ENCODE assay signal across 8 mouse cellular contexts in genomic region chr3:152193177-152193576, GRCm38 (mm10). TPM values are rescaled to one million over a fixed set of nuclear protein-coding genes. Genes with fewer than 3 reads are reported as not detected.
DNase-seq lines count a peak whose midpoint lies in the region; ATAC-seq and TF ChIP-seq lines count a peak whose summit lies in the region.

No protein-coding gene starts in this region.

- no peak for TF ChIP-seq CTCF in thymus, adult 2 months (IDR thresholded peaks at IDR 0.05; ENCODE audit: borderline replicate concordance, control insufficient read depth, extremely low read depth, insufficient read depth, low read length, poor library complexity)

- H3K27me3 ChIP-seq in thymus, adult 2 months (ENCODE audit: control insufficient read depth, insufficient read depth, low read length): no peaks in the 10 kb centered on the region
- H3K27me3 ChIP-seq in liver, embryonic 12.5 days (replicated peaks): no peaks in the 10 kb centered on the region

- 1% methylated on average over 7 of the region's 7 CpGs for WGBS in thymus, adult 2 months
- WGBS in liver, embryonic 12.5 days (ENCODE audit: insufficient replicate concordance): 4% methylated on average over 7 of the region's 7 CpGs

- intact Hi-C loops in left cerebral cortex, postnatal 10 days (cut with DNase I): loop anchor here (5.0 kb wide), 1 partner anchor 81 kb away; no protein-coding TSS in a partner anchor

- peak overlapping the region; percentile 83 for H3K9ac ChIP-seq in liver, embryonic 12.5 days

- DNase-seq in frontal cortex, postnatal 10 days (ENCODE audit: low spot score in 2 of 2): no peak
- DNase-seq in thymus, adult 2 months: no peak
- no peak for DNase-seq in thymus, postnatal 14 days
- DNase-seq in layer of hippocampus, adult 18-20 months (ENCODE audit: low spot score in 2 of 2): no peak
- DNase-seq in left cerebral cortex, postnatal 10 days (ENCODE audit: extremely low spot score in 1 of 2, low spot score in 2 of 2): no peak

- H3K4me3 ChIP-seq in thymus, adult 2 months (ENCODE audit: control insufficient read depth, insufficient read depth, low read length): no peak overlapping the region; the same call in 1 of the 2 replicates
- peak overlapping the region; percentile 72 for H3K4me3 ChIP-seq in liver, embryonic 12.5 days

- H3K4me2 ChIP-seq in liver, embryonic 12.5 days: peak overlapping the region; percentile 61

- H3K36me3 ChIP-seq in thymus, adult 2 months (ENCODE audit: control insufficient read depth, insufficient read depth, low read length): no peaks in the 10 kb centered on the region; the same call in 1 of the 2 replicates
- peaks cover 9% of the 10 kb centered on the region; the same call in 1 of the 2 replicates for H3K36me3 ChIP-seq in liver, embryonic 12.5 days

- no peak for TF ChIP-seq POLR2A in thymus, adult 2 months (IDR thresholded peaks at IDR 0.05; ENCODE audit: control insufficient read depth, extremely low read depth, insufficient read depth, low read length, poor library complexity)

- ATAC-seq in frontal cortex, adult (ENCODE audit: low TSS enrichment): peak; percentile 28
- ATAC-seq in liver, embryonic 12.5 days: no peak
- no peak for ATAC-seq in megakaryocyte-erythroid progenitor cell, adult 5-6 weeks (replicated peaks; ENCODE audit: low FRiP score, low TSS enrichment, poor library complexity, severe bottlenecking)

- peaks cover 6% of the 10 kb centered on the region for H3K4me1 ChIP-seq in thymus, adult 2 months (replicated peaks; ENCODE audit: control insufficient read depth, insufficient read depth, low read length)
- H3K4me1 ChIP-seq in liver, embryonic 12.5 days: peaks cover 51% of the 10 kb centered on the region

- no peaks in the 10 kb centered on the region for H3K9me3 ChIP-seq in liver, embryonic 12.5 days (replicated peaks)

- H3K27ac ChIP-seq in thymus, adult 2 months (ENCODE audit: control insufficient read depth, insufficient read depth, low read length): peak overlapping the region; percentile 54; the same call in 1 of the 2 replicates
- peak overlapping the region; percentile 97 for H3K27ac ChIP-seq in liver, embryonic 12.5 days

RNA-seq across cellular contexts. Expression of gene Dnajb4, which starts 16.9 kb away (rescaled TPM):
- 8.6 and 9.2 TPM in 2 replicates for polyA plus RNA-seq in thymus, adult 2 months (2012; rRNA removed)
- 35.7 and 36.3 TPM in 2 replicates for polyA plus RNA-seq in liver, embryonic 12.5 days (2016; fragmentation: Nextera tagmentation; extraction: Ambion mirVana)
- total RNA-seq in layer of hippocampus, adult 18-20 months (2021): 10 to 100 TPM; 68.7 to 75.7 TPM
- total RNA-seq in left cerebral cortex, postnatal 10 days (2021): 10 to 100 TPM; 47.4 to 51.2 TPM
- total RNA-seq in megakaryocyte-erythroid progenitor cell, adult 5-6 weeks (2014; fragmentation: Nextera tagmentation): 29.5 and 34.9 TPM in 2 replicates
- 74.0 and 111 TPM in 2 replicates for total RNA-seq in megakaryocyte-erythroid progenitor cell, adult 5-6 weeks (2017)

RNA-seq across cellular contexts. Expression of gene Fubp1, which starts 17.0 kb away (rescaled TPM):
- 247 and 254 TPM in 2 replicates for polyA plus RNA-seq in thymus, adult 2 months (2012; rRNA removed)
- polyA plus RNA-seq in liver, embryonic 12.5 days (2016; fragmentation: Nextera tagmentation; extraction: Ambion mirVana): 143 and 144 TPM in 2 replicates
- 100 to 1,000 TPM; 111 to 115 TPM for total RNA-seq in layer of hippocampus, adult 18-20 months (2021)
- 100 to 1,000 TPM; 125 to 129 TPM for total RNA-seq in left cerebral cortex, postnatal 10 days (2021)
- total RNA-seq in megakaryocyte-erythroid progenitor cell, adult 5-6 weeks (2014; fragmentation: Nextera tagmentation): 197 and 235 TPM in 2 replicates
- total RNA-seq in megakaryocyte-erythroid progenitor cell, adult 5-6 weeks (2017): 282 and 332 TPM in 2 replicates

RNA-seq across cellular contexts. Expression of gene Gipc2, which starts 27.1 kb away (rescaled TPM):
- 3.2 and 4.0 TPM in 2 replicates for polyA plus RNA-seq in thymus, adult 2 months (2012; rRNA removed)
- 11.3 and 12.3 TPM in 2 replicates for polyA plus RNA-seq in liver, embryonic 12.5 days (2016; fragmentation: Nextera tagmentation; extraction: Ambion mirVana)
- total RNA-seq in layer of hippocampus, adult 18-20 months (2021): 1 to 10 TPM; 1.1 to 1.4 TPM
- total RNA-seq in left cerebral cortex, postnatal 10 days (2021): 1 to 10 TPM; 3.6 to 4.0 TPM
- total RNA-seq in megakaryocyte-erythroid progenitor cell, adult 5-6 weeks (2014; fragmentation: Nextera tagmentation): not detected in 2 replicates
- not detected in 2 replicates for total RNA-seq in megakaryocyte-erythroid progenitor cell, adult 5-6 weeks (2017)
